Mouse (Mus musculus): Measurements from ENCODE around the gene Gm42906. TPM values are rescaled to one million over a fixed set of nuclear protein-coding genes. Genes with fewer than 3 reads are reported as not detected.

Gm42906 gene
- polyA plus RNA-seq, 1 experiment from 2014 or later = not detected

- peak; percentile 71 for ATAC-seq (replicated peaks; ENCODE audit: extremely low read depth, insufficient read depth, low FRiP score)
- Histone ChIP-seq H3K4me1 (ENCODE audit: control insufficient read depth, insufficient read depth, low read length) (peaks cover 16% of the 10 kb centered on the region), H3K4me3 (ENCODE audit: low read length) (no peak overlapping the region), H3K27ac (ENCODE audit: low read length) (peak overlapping the region; percentile 60), H3K9ac (ENCODE audit: low read length) (no peak overlapping the region), H3K27me3 (ENCODE audit: control insufficient read depth, insufficient read depth, low read length) (no peaks in the 10 kb centered on the region), H3K4me2 (ENCODE audit: low read depth, low read length) (0 out of 2 replicates have a peak overlapping the region, but pooled peaks have one; percentile 6), H3K36me3 (ENCODE audit: control insufficient read depth, insufficient read depth) (peaks cover 9% of the 10 kb centered on the region), H3K9me3 (replicated peaks; ENCODE audit: control insufficient read depth, low read length) (peaks cover 6% of the 10 kb centered on the region)
- 37% methylated on average over 6 of the region's 6 CpGs for WGBS
Observed at GRCm38 (mm10) chr5:151056920-151057294, 371.1 kb downstream of the Gm42906 start.

GRCm38 (mm10) chr5:151056255-151056919 is 371.6 kb downstream of the Gm42906 start:
- H3K9me3 ChIP-seq (replicated peaks; ENCODE audit: control insufficient read depth, low read length) = 0 out of 2 replicates have a peak, but pooled peaks cover 2% of the 10 kb centered on the region
- H3K27me3 ChIP-seq (ENCODE audit: control insufficient read depth, insufficient read depth, low read length) = no peaks in the 10 kb centered on the region
- no peak overlapping the region for H3K4me3 ChIP-seq (ENCODE audit: low read length)
- peak overlapping the region; percentile 60 for H3K27ac ChIP-seq (ENCODE audit: low read length)
- peaks cover 16% of the 10 kb centered on the region for H3K4me1 ChIP-seq (ENCODE audit: control insufficient read depth, insufficient read depth, low read length)
- WGBS = 36% methylated on average over 12 of the region's 12 CpGs
- H3K9ac ChIP-seq (ENCODE audit: low read length) = no peak overlapping the region
- no peak for ATAC-seq (replicated peaks; ENCODE audit: extremely low read depth, insufficient read depth, low FRiP score)
- peaks cover 7% of the 10 kb centered on the region for H3K36me3 ChIP-seq (ENCODE audit: control insufficient read depth, insufficient read depth)
- H3K4me2 ChIP-seq (ENCODE audit: low read depth, low read length) = 0 out of 2 replicates have a peak overlapping the region, but pooled peaks have one; percentile 29

DNA sequence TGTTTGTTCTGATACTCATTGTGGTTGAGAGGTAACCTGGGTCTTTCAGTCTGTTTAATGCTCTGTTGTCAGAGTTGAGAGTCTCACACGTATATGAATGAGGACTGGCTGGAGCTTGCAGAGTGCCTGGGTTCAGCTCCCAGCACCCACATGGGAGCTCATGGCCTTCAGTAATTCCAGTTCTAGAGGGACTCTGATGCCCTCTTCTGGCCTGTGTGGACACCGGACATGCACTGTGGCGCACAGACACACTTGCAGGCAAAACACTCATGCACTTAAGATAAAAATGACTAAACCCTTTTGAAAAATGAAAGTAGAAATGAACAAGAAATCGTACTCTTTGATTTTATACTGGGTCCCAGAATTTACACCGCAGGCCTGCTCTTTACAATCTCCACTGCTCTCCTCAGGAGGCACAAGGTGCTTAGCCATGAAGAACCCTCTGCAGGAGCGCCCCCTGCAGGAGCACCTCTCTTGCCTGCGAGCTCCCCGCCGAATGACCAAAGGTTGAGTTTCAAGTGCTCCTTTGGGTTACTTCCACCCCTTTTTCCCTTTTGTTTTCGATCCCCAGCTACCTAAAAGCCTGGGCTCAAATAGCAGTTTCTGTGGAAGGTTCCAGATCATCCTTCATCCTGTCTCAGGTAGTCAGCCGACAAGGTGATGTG is 372.4 kb downstream of the Gm42906 start:
- Histone ChIP-seq H3K9ac (ENCODE audit: low read length) (no peak overlapping the region), H3K27ac (ENCODE audit: low read length) (no peak overlapping the region), H3K36me3 (ENCODE audit: control insufficient read depth, insufficient read depth) (peaks cover 7% of the 10 kb centered on the region), H3K4me1 (ENCODE audit: control insufficient read depth, insufficient read depth, low read length) (peaks cover 16% of the 10 kb centered on the region), H3K4me2 (ENCODE audit: low read depth, low read length) (no peak overlapping the region), H3K9me3 (replicated peaks; ENCODE audit: control insufficient read depth, low read length) (0 out of 2 replicates have a peak, but pooled peaks cover 2% of the 10 kb centered on the region), H3K4me3 (ENCODE audit: low read length) (no peak overlapping the region), H3K27me3 (ENCODE audit: control insufficient read depth, insufficient read depth, low read length) (no peaks in the 10 kb centered on the region)
- WGBS = 91% methylated on average over 11 of the region's 11 CpGs
- no peak for ATAC-seq (replicated peaks; ENCODE audit: extremely low read depth, insufficient read depth, low FRiP score)

DNA sequence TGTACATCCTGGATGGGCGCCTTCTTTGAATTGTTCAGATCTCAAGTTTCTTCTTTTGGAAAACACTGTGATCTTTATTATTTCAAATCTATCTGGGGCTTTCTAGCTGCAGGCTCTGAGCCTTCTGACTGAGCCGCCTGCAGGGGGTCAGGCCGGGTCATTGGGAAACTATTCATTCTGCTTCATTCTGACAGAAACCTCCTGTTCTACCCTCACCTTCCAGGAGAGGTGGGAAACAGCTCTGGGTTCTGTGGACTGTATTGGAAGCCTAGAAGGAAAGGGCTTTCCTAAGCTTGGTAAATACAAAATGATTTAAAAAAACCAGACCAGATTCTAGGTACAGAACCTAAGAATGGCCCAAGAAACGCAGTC is 373.2 kb downstream of the Gm42906 start:
- no peak for ATAC-seq (replicated peaks; ENCODE audit: extremely low read depth, insufficient read depth, low FRiP score)
- Histone ChIP-seq H3K27me3 (ENCODE audit: control insufficient read depth, insufficient read depth, low read length) (no peaks in the 10 kb centered on the region), H3K4me2 (ENCODE audit: low read depth, low read length) (no peak overlapping the region), H3K27ac (ENCODE audit: low read length) (peak overlapping the region; percentile 58), H3K9me3 (replicated peaks; ENCODE audit: control insufficient read depth, low read length) (0 out of 2 replicates have a peak, but pooled peaks cover 2% of the 10 kb centered on the region), H3K36me3 (ENCODE audit: control insufficient read depth, insufficient read depth) (peaks cover 7% of the 10 kb centered on the region), H3K4me1 (ENCODE audit: control insufficient read depth, insufficient read depth, low read length) (peaks cover 16% of the 10 kb centered on the region), H3K4me3 (ENCODE audit: low read length) (no peak overlapping the region), H3K9ac (ENCODE audit: low read length) (no peak overlapping the region)
- WGBS = 58% methylated on average over 4 of the region's 4 CpGs

- no peak overlapping the region for H3K4me2 ChIP-seq (ENCODE audit: low read depth, low read length)
- no peak overlapping the region for H3K9ac ChIP-seq (ENCODE audit: low read length)
- WGBS = 32% methylated on average over 7 of the region's 7 CpGs
- H3K4me1 ChIP-seq (ENCODE audit: control insufficient read depth, insufficient read depth, low read length) = peaks cover 18% of the 10 kb centered on the region
- H3K27ac ChIP-seq (ENCODE audit: low read length) = peak overlapping the region; percentile 58
- 0 out of 2 replicates have a peak, but pooled peaks cover 2% of the 10 kb centered on the region for H3K9me3 ChIP-seq (replicated peaks; ENCODE audit: control insufficient read depth, low read length)
- ATAC-seq (replicated peaks; ENCODE audit: extremely low read depth, insufficient read depth, low FRiP score) = 0 out of 2 replicates have a peak, but pooled peaks have one; percentile 44
- peaks cover 7% of the 10 kb centered on the region for H3K36me3 ChIP-seq (ENCODE audit: control insufficient read depth, insufficient read depth)
- H3K27me3 ChIP-seq (ENCODE audit: control insufficient read depth, insufficient read depth, low read length) = no peaks in the 10 kb centered on the region
- no peak overlapping the region for H3K4me3 ChIP-seq (ENCODE audit: low read length)
Observed at GRCm38 (mm10) chr5:151054100-151054742, 373.7 kb downstream of the Gm42906 start.

DNA sequence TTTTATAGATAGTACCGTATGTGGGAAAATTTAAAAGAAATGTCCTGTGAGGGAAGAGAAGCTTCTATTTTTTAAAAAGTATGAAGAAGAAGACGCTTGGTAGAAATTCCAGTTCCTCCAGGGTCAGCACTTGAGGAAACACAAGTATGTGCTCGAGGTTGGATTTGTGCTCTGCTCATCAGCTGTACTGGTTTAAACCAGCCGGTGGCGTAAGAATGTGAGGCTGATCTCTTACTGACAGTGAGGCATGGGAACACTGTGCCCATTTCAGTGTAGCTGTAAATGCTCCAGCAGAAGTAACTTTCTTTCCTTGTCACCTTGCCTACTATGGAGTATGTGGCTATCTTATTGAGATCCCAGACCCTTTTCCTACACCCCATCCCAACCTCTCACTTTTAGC is 374.8 kb downstream of the Gm42906 start:
- Histone ChIP-seq H3K36me3 (ENCODE audit: control insufficient read depth, insufficient read depth) (peaks cover 7% of the 10 kb centered on the region), H3K4me1 (ENCODE audit: control insufficient read depth, insufficient read depth, low read length) (peaks cover 19% of the 10 kb centered on the region), H3K27me3 (ENCODE audit: control insufficient read depth, insufficient read depth, low read length) (no peaks in the 10 kb centered on the region), H3K4me2 (ENCODE audit: low read depth, low read length) (no peak overlapping the region), H3K9ac (ENCODE audit: low read length) (no peak overlapping the region), H3K4me3 (ENCODE audit: low read length) (no peak overlapping the region), H3K9me3 (replicated peaks; ENCODE audit: control insufficient read depth, low read length) (0 out of 2 replicates have a peak, but pooled peaks cover 2% of the 10 kb centered on the region), H3K27ac (ENCODE audit: low read length) (no peak overlapping the region)
- WGBS = 72% methylated on average over 5 of the region's 5 CpGs
- ATAC-seq (replicated peaks; ENCODE audit: extremely low read depth, insufficient read depth, low FRiP score) = no peak

GRCm38 (mm10) chr5:151052331-151052730 is 375.6 kb downstream of the Gm42906 start:
- WGBS = 94% methylated on average over 8 of the region's 8 CpGs
- Histone ChIP-seq H3K4me3 (ENCODE audit: low read length) (no peak overlapping the region), H3K36me3 (ENCODE audit: control insufficient read depth, insufficient read depth) (peaks cover 7% of the 10 kb centered on the region), H3K4me2 (ENCODE audit: low read depth, low read length) (no peak overlapping the region), H3K4me1 (ENCODE audit: control insufficient read depth, insufficient read depth, low read length) (peaks cover 18% of the 10 kb centered on the region), H3K9ac (ENCODE audit: low read length) (no peak overlapping the region), H3K27me3 (ENCODE audit: control insufficient read depth, insufficient read depth, low read length) (no peaks in the 10 kb centered on the region), H3K27ac (ENCODE audit: low read length) (no peak overlapping the region), H3K9me3 (replicated peaks; ENCODE audit: control insufficient read depth, low read length) (0 out of 2 replicates have a peak, but pooled peaks cover 2% of the 10 kb centered on the region)
- no peak for ATAC-seq (replicated peaks; ENCODE audit: extremely low read depth, insufficient read depth, low FRiP score)

DNA sequence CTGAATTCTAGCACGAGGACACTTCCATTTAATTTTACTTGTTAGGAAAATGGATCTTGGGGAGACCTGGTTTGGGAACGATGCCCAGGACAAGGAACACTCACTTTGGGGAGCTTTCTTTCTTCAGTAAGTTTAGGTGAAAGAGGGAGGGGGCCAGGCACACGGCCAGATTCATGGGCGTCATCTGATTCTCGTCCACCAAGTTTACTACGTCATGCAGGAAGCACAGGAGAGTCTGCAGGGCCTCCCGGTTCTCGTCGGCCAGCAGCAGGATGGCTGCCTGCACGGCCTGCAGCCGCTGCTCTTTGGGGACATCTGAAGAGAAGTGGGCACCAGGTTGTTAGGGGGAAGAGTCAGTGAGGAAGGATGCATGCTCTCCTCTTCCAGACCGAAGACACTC is 380.5 kb downstream of the Gm42906 start:
- Histone ChIP-seq H3K27ac (ENCODE audit: low read length) (peak overlapping the region; percentile 3; the same call in 1 of the 2 replicates), H3K36me3 (ENCODE audit: control insufficient read depth, insufficient read depth) (peaks cover 6% of the 10 kb centered on the region), H3K27me3 (ENCODE audit: control insufficient read depth, insufficient read depth, low read length) (no peaks in the 10 kb centered on the region), H3K4me2 (ENCODE audit: low read depth, low read length) (no peak overlapping the region), H3K9me3 (replicated peaks; ENCODE audit: control insufficient read depth, low read length) (0 out of 2 replicates have a peak, but pooled peaks cover 2% of the 10 kb centered on the region), H3K4me3 (ENCODE audit: low read length) (no peak overlapping the region), H3K9ac (ENCODE audit: low read length) (no peak overlapping the region), H3K4me1 (ENCODE audit: control insufficient read depth, insufficient read depth, low read length) (peaks cover 5% of the 10 kb centered on the region)
- no peak for ATAC-seq (replicated peaks; ENCODE audit: extremely low read depth, insufficient read depth, low FRiP score)
- WGBS = 61% methylated on average over 12 of the region's 12 CpGs

DNA sequence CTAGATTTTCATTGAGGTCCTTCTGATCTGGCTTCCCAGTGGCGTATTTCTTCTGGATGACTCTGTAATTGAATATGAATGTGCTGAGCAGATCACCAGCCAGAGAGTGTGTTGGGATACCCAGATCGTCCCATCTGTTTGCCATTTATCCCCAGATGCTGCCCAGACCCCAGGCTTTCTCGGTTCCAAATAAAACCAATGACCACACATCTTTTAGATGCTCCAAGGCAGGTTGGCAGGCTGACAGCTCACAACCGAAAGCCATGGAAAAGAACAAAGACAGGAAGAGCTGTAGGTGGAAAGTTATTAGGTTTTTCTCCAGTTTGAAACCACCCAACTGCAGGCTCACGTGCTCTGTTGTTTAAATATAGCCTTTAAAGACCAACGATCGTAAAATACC is 381.0 kb downstream of the Gm42906 start:
- H3K9me3 ChIP-seq (replicated peaks; ENCODE audit: control insufficient read depth, low read length) = no peaks in the 10 kb centered on the region
- no peaks in the 10 kb centered on the region for H3K27me3 ChIP-seq (ENCODE audit: control insufficient read depth, insufficient read depth, low read length)
- H3K4me1 ChIP-seq (ENCODE audit: control insufficient read depth, insufficient read depth, low read length) = peaks cover 5% of the 10 kb centered on the region
- no peak overlapping the region for H3K27ac ChIP-seq (ENCODE audit: low read length)
- WGBS = 62% methylated on average over 7 of the region's 7 CpGs
- peaks cover under 1% of the 10 kb centered on the region for H3K36me3 ChIP-seq (ENCODE audit: control insufficient read depth, insufficient read depth)
- H3K4me3 ChIP-seq (ENCODE audit: low read length) = no peak overlapping the region
- H3K9ac ChIP-seq (ENCODE audit: low read length) = no peak overlapping the region
- no peak overlapping the region for H3K4me2 ChIP-seq (ENCODE audit: low read depth, low read length)
- ATAC-seq (replicated peaks; ENCODE audit: extremely low read depth, insufficient read depth, low FRiP score) = no peak; the same call in 1 of the 2 replicates
